Mouse (Mus musculus) CH12.LX (cell line): ENCODE data around the gene S100pbp. TPM values are rescaled to one million over a fixed set of nuclear protein-coding genes. Genes with fewer than 3 reads are reported as not detected.

Experiments used
- DNase-seq: peaks from one replicate; pipeline ENCODE4 v3.0.0-alpha.2; 2013; ENCODE audit errors: extremely low read depth
- H3K27ac ChIP-seq: 2 replicates; pipeline ENCODE4 v1.5.1; 2012; ENCODE audit warnings: low read depth, mild to moderate bottlenecking, control low read depth, moderate library complexity; ENCODE audit not compliant: insufficient read depth
- H3K27me3 ChIP-seq: replicated peaks from 2 replicates; pipeline ENCODE3; 2012; ENCODE audit warnings: inconsistent platforms
- H3K36me3 ChIP-seq, 2 experiments: replicated peaks in 1 of 2; 2 replicates each; pipeline versions ENCODE3 to v1.6.1; 2012; ENCODE audit warnings: inconsistent platforms in 1 of 2, low read length in 1 of 2, mild to moderate bottlenecking in 1 of 2, mixed read lengths in 1 of 2, moderate library complexity in 1 of 2; ENCODE audit not compliant: control insufficient read depth in 1 of 2, insufficient read depth in 1 of 2
- H3K4me1 ChIP-seq, 2 experiments: 2 replicates each; pipeline ENCODE4 v1.6.1; 2012; ENCODE audit warnings: inconsistent platforms in 1 of 2, moderate library complexity in 1 of 2; ENCODE audit not compliant: insufficient read depth in 2 of 2, control insufficient read depth in 1 of 2
- H3K4me2 ChIP-seq: 2 replicates; pipeline ENCODE4 v1.6.1; 2012; ENCODE audit warnings: low read depth, mild to moderate bottlenecking, control low read depth; ENCODE audit not compliant: poor library complexity, insufficient read depth, severe bottlenecking
- H3K4me3 ChIP-seq, 3 experiments: fragments of 150-350 bp in 1 of 3; sonication (generic) in 1 of 3; replicated peaks in 1 of 3; 2 replicates each; pipeline versions ENCODE3 to v1.5.1; 2011 to 2012; ENCODE audit warnings: low read depth in 2 of 3, low read length in 2 of 3, mild to moderate bottlenecking in 2 of 3, moderate library complexity in 2 of 3, control low read depth in 1 of 3, improper control_type of control experiment in 1 of 3, inconsistent platforms in 1 of 3, mixed read lengths in 1 of 3; ENCODE audit not compliant: poor library complexity in 1 of 3
- H3K79me2 ChIP-seq: replicated peaks from 2 replicates; pipeline ENCODE4 v1.6.1; 2012; ENCODE audit warnings: mild to moderate bottlenecking, moderate library complexity; ENCODE audit not compliant: control insufficient read depth, poor library complexity, insufficient read depth, severe bottlenecking; ENCODE audit errors: extremely low read depth
- H3K9ac ChIP-seq: 2 replicates; pipeline ENCODE4 v1.6.1; 2012; ENCODE audit warnings: low read depth, mild to moderate bottlenecking, control low read depth, moderate library complexity; ENCODE audit not compliant: insufficient read depth
- H3K9me3 ChIP-seq: replicated peaks from 2 replicates; pipeline ENCODE3; 2012; ENCODE audit warnings: low read length, inconsistent platforms, mixed read lengths
- BHLHE40 ChIP-seq: IDR thresholded peaks from 2 replicates; pipeline ENCODE4 v1.6.1; 2011; ENCODE audit warnings: mild to moderate bottlenecking, low read depth, low read length, improper control_type of control experiment
- CHD1 ChIP-seq: IDR thresholded peaks from 2 replicates; pipeline ENCODE4 v1.6.1; 2012; ENCODE audit warnings: low read depth, low read length, improper control_type of control experiment, inconsistent platforms
- CHD2 ChIP-seq: IDR thresholded peaks from 2 replicates; pipeline ENCODE4 v1.6.1; 2011; ENCODE audit warnings: low read length, improper control_type of control experiment
- CTCF ChIP-seq, 2 experiments: IDR thresholded peaks in 1 of 2; conservative IDR thresholded peaks in 1 of 2; 2 replicates each; pipeline ENCODE4 v1.5.1; 2011 to 2012; ENCODE audit warnings: low read depth in 2 of 2, low read length in 2 of 2, improper control_type of control experiment in 1 of 2, inconsistent platforms in 1 of 2, mild to moderate bottlenecking in 1 of 2, moderate library complexity in 1 of 2
- ETS1 ChIP-seq: conservative IDR thresholded peaks from 2 replicates; pipeline ENCODE4 v1.6.1; 2012; ENCODE audit warnings: low read depth, mild to moderate bottlenecking, inconsistent platforms, low read length, improper control_type of control experiment, moderate library complexity
- GABPA ChIP-seq: IDR thresholded peaks from 2 replicates; pipeline ENCODE4 v1.6.1; 2012; ENCODE audit warnings: low read depth, low read length, improper control_type of control experiment, inconsistent platforms; ENCODE audit not compliant: insufficient replicate concordance
- HCFC1 ChIP-seq: IDR thresholded peaks from 2 replicates; pipeline ENCODE4 v1.6.1; 2012; ENCODE audit warnings: low read depth, mild to moderate bottlenecking, inconsistent platforms, low read length, improper control_type of control experiment
- IRF4 ChIP-seq: IDR thresholded peaks from 2 replicates; pipeline ENCODE4 v1.6.1; 2014; ENCODE audit warnings: low read depth, mild to moderate bottlenecking, inconsistent platforms, low read length, improper control_type of control experiment
- JUN ChIP-seq: IDR thresholded peaks from 2 replicates; pipeline ENCODE4 v1.6.1; 2011; ENCODE audit warnings: low read depth, mild to moderate bottlenecking, low read length, improper control_type of control experiment, moderate library complexity; ENCODE audit not compliant: insufficient read depth
- KAT2A ChIP-seq: IDR thresholded peaks from 2 replicates; pipeline ENCODE4 v1.6.1; 2012; ENCODE audit warnings: low read length, improper control_type of control experiment, inconsistent platforms; ENCODE audit not compliant: insufficient replicate concordance
- MAZ ChIP-seq: IDR thresholded peaks from 2 replicates; pipeline ENCODE4 v1.6.1; 2012; ENCODE audit warnings: low read depth, mild to moderate bottlenecking, inconsistent platforms, low read length, improper control_type of control experiment, moderate library complexity
- MEF2A ChIP-seq: IDR thresholded peaks from 2 replicates; pipeline ENCODE4 v1.6.1; 2014; ENCODE audit warnings: low read depth, mild to moderate bottlenecking, inconsistent platforms, low read length, improper control_type of control experiment, borderline replicate concordance
- MXI1 ChIP-seq: IDR thresholded peaks from 2 replicates; pipeline ENCODE4 v1.6.1; 2011; ENCODE audit warnings: mild to moderate bottlenecking, low read depth, low read length, improper control_type of control experiment
- NELFE ChIP-seq: IDR thresholded peaks from 2 replicates; pipeline ENCODE4 v1.6.1; 2011; ENCODE audit warnings: low read depth, low read length, improper control_type of control experiment
- NRF1 ChIP-seq: IDR thresholded peaks from 2 replicates; pipeline ENCODE4 v1.6.1; 2014; ENCODE audit warnings: low read depth, mild to moderate bottlenecking, inconsistent platforms, low read length, improper control_type of control experiment, moderate library complexity
- PAX5 ChIP-seq: IDR thresholded peaks from 2 replicates; pipeline ENCODE4 v1.6.1; 2012; ENCODE audit warnings: low read length, inconsistent platforms, mixed read lengths
- POLR2A ChIP-seq: IDR thresholded peaks from 2 replicates; pipeline ENCODE4 v1.6.1; 2011; ENCODE audit warnings: low read depth, mild to moderate bottlenecking, improper control_type of control experiment, low read length
- RAD21 ChIP-seq: IDR thresholded peaks from 2 replicates; pipeline ENCODE4 v1.6.1; 2011; ENCODE audit warnings: low read depth, mild to moderate bottlenecking, low read length, improper control_type of control experiment, moderate library complexity
- RCOR1 ChIP-seq: conservative IDR thresholded peaks from 2 replicates; pipeline ENCODE4 v1.6.1; 2012; ENCODE audit warnings: low read depth, mild to moderate bottlenecking, inconsistent platforms, low read length, improper control_type of control experiment
- SMC3 ChIP-seq: IDR thresholded peaks from 2 replicates; pipeline ENCODE4 v1.6.1; 2011; ENCODE audit warnings: low read depth, low read length, improper control_type of control experiment
- TBP ChIP-seq: conservative IDR thresholded peaks from 2 replicates; pipeline ENCODE4 v1.6.1; 2011; ENCODE audit warnings: low read depth, low read length, improper control_type of control experiment
- TCF12 ChIP-seq: IDR thresholded peaks from 2 replicates; pipeline ENCODE4 v1.6.1; 2014; ENCODE audit warnings: low read depth, mild to moderate bottlenecking, inconsistent platforms, low read length, improper control_type of control experiment
- UBTF ChIP-seq: IDR thresholded peaks from 2 replicates; pipeline ENCODE4 v1.6.1; 2012; ENCODE audit warnings: low read depth, mild to moderate bottlenecking, inconsistent platforms, low read length, improper control_type of control experiment, moderate library complexity
- USF2 ChIP-seq: conservative IDR thresholded peaks from 2 replicates; pipeline ENCODE4 v1.6.1; 2011; ENCODE audit warnings: low read depth, low read length, improper control_type of control experiment
- ZKSCAN1 ChIP-seq: IDR thresholded peaks from 2 replicates; pipeline ENCODE4 v1.6.1; 2012; ENCODE audit warnings: low read depth, inconsistent platforms, low read length, improper control_type of control experiment, borderline replicate concordance
- ZMIZ1 ChIP-seq: IDR thresholded peaks from 2 replicates; pipeline ENCODE4 v1.6.1; 2012; ENCODE audit warnings: low read depth, mild to moderate bottlenecking, inconsistent platforms, low read length, improper control_type of control experiment
- dilution Hi-C: fragments of 300-500 bp; cut with MboI; formaldehyde crosslinking; loops from 2 replicates; pipeline ENCODE4 v1.14.3; 2020; ENCODE audit warnings: low sequenced_read_pairs; ENCODE audit not compliant: extremely low pct_unique_long_range_greater_than_20kb, extremely low pct_ligation_motif_present
- in situ Hi-C: fragments of 300-500 bp; cut with MboI; formaldehyde crosslinking; loops from 3 replicates; pipeline ENCODE4 v1.14.3; 2019; ENCODE audit warnings: low sequenced_read_pairs, low pct_ligation_motif_present, low pct_unique_long_range_greater_than_20kb, mixed read lengths
- polyA plus RNA-seq: library from polyadenylated mRNA; unstranded; fragments of >175 nt; gene quantifications from 2 replicates; pipeline ENCODE4 v1.2.1, GENCODE M21; 2012; ENCODE audit warnings: low read depth; ENCODE audit not compliant: insufficient read length
- total RNA-seq, 2 experiments: library from RNA; depleted of rRNA; stranded (reverse); fragments of 300-350 nt in 1 of 2; fragments of >200 nt in 1 of 2; gene quantifications; 2 replicates each; pipeline ENCODE4 v1.2.3; 2012 to 2014

The S100pbp gene
- total and polyA plus RNA-seq, 3 experiments, result 22.5 to 43.6 (median 43.6) TPM

- Histone ChIP-seq H3K27ac (no peak overlapping the region), H3K36me3 (peaks cover 31 to 78% of the 10 kb centered on the region in 2 experiments), H3K4me1 (no peaks in the 10 kb centered on the region), H3K4me2 (no peak overlapping the region), H3K79me2 (no peaks in the 10 kb centered on the region), H3K9ac (no peak overlapping the region), H3K9me3 (no peaks in the 10 kb centered on the region), H3K27me3 (no peaks in the 10 kb centered on the region), H3K4me3 (no peak overlapping the region)
- no peak for TF ChIP-seq GABPA
- no peak for TF ChIP-seq NELFE
- no peak for TF ChIP-seq RCOR1
- no peak for TF ChIP-seq KAT2A
- no peak for TF ChIP-seq HCFC1
- TF ChIP-seq MAZ, result no peak
- TF ChIP-seq ETS1, result no peak
- no peak for TF ChIP-seq USF2
- TF ChIP-seq MXI1, result no peak
- TF ChIP-seq RAD21, result no peak
- TF ChIP-seq CTCF (conservative IDR thresholded peaks at IDR 0.05 in 1 of 2, IDR thresholded peaks at IDR 0.05 in 1 of 2; ENCODE audit: low read depth in 2 of 2, low read length in 2 of 2), result no peak
- TF ChIP-seq UBTF, result no peak
- no peak for TF ChIP-seq ZKSCAN1
- TF ChIP-seq MEF2A, result no peak
- TF ChIP-seq IRF4, result no peak
- no peak for TF ChIP-seq JUN
- dilution Hi-C loops (no loop called here), in situ Hi-C loops (no loop called here)
- no peak for DNase-seq
Observed at GRCm38 (mm10) chr4:129158549-129158948, 31.0 kb downstream of the S100pbp start.

GRCm38 (mm10) chr4:129157541-129157940 is 32.0 kb downstream of the S100pbp start:
- Histone ChIP-seq H3K79me2 (no peaks in the 10 kb centered on the region), H3K27me3 (no peaks in the 10 kb centered on the region), H3K4me3 (no peak overlapping the region), H3K36me3 (peaks cover 39 to 79% of the 10 kb centered on the region in 2 experiments), H3K9me3 (no peaks in the 10 kb centered on the region), H3K9ac (no peak overlapping the region), H3K4me2 (no peak overlapping the region), H3K4me1 (no peaks in the 10 kb centered on the region), H3K27ac (no peak overlapping the region)
- in situ Hi-C loops, result no loop called here
- TF ChIP-seq RCOR1 (no peak), POLR2A (no peak), PAX5 (no peak), CTCF (conservative IDR thresholded peaks at IDR 0.05 in 1 of 2, IDR thresholded peaks at IDR 0.05 in 1 of 2; ENCODE audit: low read depth in 2 of 2, low read length in 2 of 2) (no peak), UBTF (no peak), ZMIZ1 (no peak), TCF12 (no peak), NRF1 (no peak), MAZ (no peak), TBP (no peak), BHLHE40 (no peak), CHD1 (no peak), GABPA (no peak), CHD2 (no peak), JUN (no peak), ZKSCAN1 (no peak), SMC3 (no peak)
- dilution Hi-C loops, result no loop called here
- no peak for DNase-seq
